Mouse (Mus musculus) CD4-positive, CD25-positive, alpha-beta regulatory T cell (primary cell): ENCODE data around the gene Npr2. TPM values are rescaled to one million over a fixed set of nuclear protein-coding genes. Genes with fewer than 3 reads are reported as not detected.

Experiments
- polyA plus RNA-seq: library from polyadenylated mRNA; unstranded; fragments of 100-300 nt; shearing (Covaris generic); gene quantifications from one replicate; pipeline ENCODE4 v1.2.1, GENCODE M21; 2017

The Npr2 gene
- not detected for polyA plus RNA-seq

GRCm38 (mm10) chr4:43631046-43631955 is at the start of gene Npr2:
Npr2 (plus strand) TSS chr4:43631935.

GRCm38 (mm10) chr4:43584444-43585416 is 47.0 kb upstream of the Npr2 start, which contains the start of gene Msmp:
Msmp (minus strand) TSS chr4:43584494.

DNA sequence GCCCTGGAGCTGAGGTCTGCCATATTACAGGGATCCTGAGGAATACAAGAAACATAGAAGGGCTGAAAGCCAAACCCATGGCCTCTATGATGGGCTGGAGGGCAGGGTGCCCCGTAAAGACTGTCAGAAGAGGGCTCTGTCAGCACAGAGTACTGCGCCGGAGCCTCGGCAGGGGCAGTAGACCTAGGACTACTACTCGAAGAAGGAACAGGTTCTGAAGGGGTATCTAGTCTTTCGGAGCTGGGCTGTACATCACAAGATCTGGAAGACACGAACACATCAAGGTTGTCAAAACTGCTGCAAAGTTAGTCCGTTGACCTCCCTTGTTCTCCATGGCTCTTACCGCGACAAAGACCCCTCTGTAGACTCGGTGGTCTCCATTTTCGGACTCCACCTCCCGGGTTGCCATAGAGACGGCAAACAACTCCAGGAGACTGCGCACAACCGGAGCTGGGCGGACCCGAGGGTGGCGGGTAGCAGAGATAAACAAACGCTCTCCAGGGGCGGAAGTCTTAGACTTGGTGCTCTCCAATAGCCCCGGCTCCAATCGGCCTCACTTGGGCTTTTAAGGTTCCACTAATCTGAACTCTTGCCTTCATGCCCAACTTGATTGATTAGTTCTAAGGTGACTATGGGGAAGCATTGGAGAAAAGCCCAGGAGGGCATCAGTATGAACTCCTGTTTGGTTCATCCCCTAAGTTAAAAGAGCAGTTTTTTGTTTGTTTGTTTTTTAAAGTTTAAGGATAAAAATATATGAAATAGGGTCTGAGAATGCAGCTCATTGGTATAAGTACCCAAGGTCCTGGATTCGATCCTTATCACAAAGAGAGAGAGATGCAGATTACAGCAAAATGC is 21.7 kb downstream of the Npr2 start, which contains the start of gene Spag8:
Gene Spag8 (minus strand): TSS at position 434 of the 855 bp plus-strand sequence.

DNA sequence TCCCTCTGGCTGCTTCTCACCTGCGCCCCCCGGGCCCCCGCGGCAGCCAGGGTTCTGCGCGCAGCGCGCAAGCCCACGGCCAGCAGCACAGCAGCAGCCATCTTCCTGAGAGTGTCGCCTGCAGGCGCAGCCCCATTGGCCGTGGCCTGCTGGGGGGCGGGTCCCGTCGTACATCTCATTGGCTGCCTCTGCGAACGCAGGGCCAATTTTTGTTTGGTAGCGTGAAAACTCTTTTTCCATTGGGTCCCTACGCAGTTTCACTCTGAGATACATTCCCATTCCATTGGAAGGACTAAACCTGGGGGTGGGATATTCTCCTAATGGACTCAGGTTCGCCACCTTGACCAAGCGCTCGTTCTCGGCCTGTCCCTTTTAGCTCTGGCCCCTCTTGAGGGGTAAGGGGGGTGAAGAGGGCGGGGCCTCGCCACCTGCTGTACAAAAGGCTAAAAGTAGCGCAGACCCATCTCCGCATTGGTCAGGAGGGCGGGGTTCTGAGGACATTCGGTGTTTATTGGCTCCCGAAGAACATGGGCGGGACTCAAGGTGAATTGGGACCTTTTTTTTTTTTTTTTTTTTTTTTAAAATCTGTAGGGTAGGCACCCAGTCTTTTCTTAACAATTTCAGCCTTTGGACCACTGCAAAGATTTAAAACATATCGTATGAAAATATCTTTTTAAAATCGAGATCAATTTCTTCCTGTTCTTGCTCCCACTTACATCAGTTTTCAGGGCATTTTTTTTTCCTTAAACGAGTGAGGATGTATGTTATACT is 24.8 kb downstream of the Npr2 start, which contains the start of gene Hint2:
Gene Hint2 (minus strand): TSS at position 128 of the 771 bp plus-strand sequence.

DNA sequence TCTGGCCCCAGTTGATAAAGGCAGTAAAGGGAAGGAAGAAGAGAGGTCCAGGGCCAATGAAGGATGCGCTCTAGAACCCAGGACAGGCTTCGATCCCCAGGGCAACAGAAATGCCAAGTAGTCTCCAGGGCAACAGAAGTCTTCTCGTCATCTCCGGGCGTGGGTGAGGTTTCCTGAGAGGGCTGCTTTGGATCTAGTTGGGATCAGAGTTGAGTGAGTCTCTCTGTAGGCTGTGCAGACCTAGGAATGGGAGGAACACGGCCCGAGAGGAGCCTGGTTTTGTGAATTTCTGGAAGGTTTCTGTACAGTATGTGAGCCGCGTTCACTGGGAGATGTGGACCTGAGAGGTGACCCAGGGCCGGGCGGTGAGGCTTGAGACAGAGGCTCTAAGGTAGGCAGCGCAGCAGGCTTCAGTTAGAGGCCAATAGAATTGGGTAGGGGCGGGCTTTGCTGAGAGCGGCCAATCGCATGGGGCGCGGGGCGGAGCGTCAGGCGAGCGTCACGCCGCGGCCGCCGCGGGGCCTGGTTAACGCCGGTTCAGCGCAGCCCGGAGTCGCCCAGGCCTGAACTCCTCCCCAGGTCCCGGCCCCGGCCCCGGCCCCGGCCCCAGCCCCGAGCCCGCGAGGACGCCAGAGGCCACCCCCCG is 37.2 kb downstream of the Npr2 start, which contains the start of the genes Tmem8b and Fam221b:
Gene Tmem8b (plus strand): TSS at position 190 of the 646 bp plus-strand sequence.
Gene Fam221b (minus strand): TSS at position 364 of the 646 bp plus-strand sequence.

GRCm38 (mm10) chr4:43700707-43701106 is 69.0 kb downstream of the Npr2 start, which contains the start of gene Olfr70:
Olfr70 (minus strand) TSS chr4:43700807.

Other genes starting within 250 kb of the Npr2 start
- 0.08 TPM for gene Rusc2, start 250.0 kb upstream of the Npr2 start, polyA plus RNA-seq
- not detected for gene Fam166b, start 202.8 kb upstream of the Npr2 start, polyA plus RNA-seq
- gene Tesk1, start 190.0 kb upstream of the Npr2 start, polyA plus RNA-seq, result 68.3 TPM
- gene Cd72, start 177.3 kb upstream of the Npr2 start, polyA plus RNA-seq, result 60.0 TPM
- 155 TPM for gene Sit1, start 148.2 kb upstream of the Npr2 start, polyA plus RNA-seq
- 90.4 TPM for gene Ccdc107, start 139.0 kb upstream of the Npr2 start, polyA plus RNA-seq
- gene Arhgef39, start 132.2 kb upstream of the Npr2 start, polyA plus RNA-seq, result 5.7 TPM
- 1.1 TPM for gene Car9, start 125.0 kb upstream of the Npr2 start, polyA plus RNA-seq
- not detected for gene Tpm2, start 108.2 kb upstream of the Npr2 start, polyA plus RNA-seq
- gene Creb3, start 69.6 kb upstream of the Npr2 start, polyA plus RNA-seq, result 82.0 TPM
- gene Tln1, start 69.2 kb upstream of the Npr2 start, polyA plus RNA-seq, result 266 TPM
- 18.0 TPM for gene Rgp1, start 53.2 kb upstream of the Npr2 start, polyA plus RNA-seq
- 51.7 TPM for gene Gba2, start 53.1 kb upstream of the Npr2 start, polyA plus RNA-seq
- gene Msmp, start 47.4 kb upstream of the Npr2 start, polyA plus RNA-seq, result 4.2 TPM
- gene Spag8, start 21.7 kb downstream of the Npr2 start, polyA plus RNA-seq, result 0.39 TPM
- 73.0 TPM for gene Hint2, start 24.5 kb downstream of the Npr2 start, polyA plus RNA-seq
- gene Tmem8b, start 37.0 kb downstream of the Npr2 start, polyA plus RNA-seq, result 2.1 TPM
- gene Fam221b, start 37.2 kb downstream of the Npr2 start, polyA plus RNA-seq, result 1.2 TPM
- gene Olfr70, start 68.9 kb downstream of the Npr2 start, polyA plus RNA-seq, result not detected
- gene Olfr71, start 78.3 kb downstream of the Npr2 start, polyA plus RNA-seq, result not detected
- not detected for gene Hrct1, start 95.3 kb downstream of the Npr2 start, polyA plus RNA-seq
- 0.11 TPM for gene Spaar, start 98.1 kb downstream of the Npr2 start, polyA plus RNA-seq
- gene Olfr159, start 139.1 kb downstream of the Npr2 start, polyA plus RNA-seq, result not detected
- not detected for gene Olfr156, start 192.0 kb downstream of the Npr2 start, polyA plus RNA-seq
- gene Olfr157, start 208.3 kb downstream of the Npr2 start, polyA plus RNA-seq, result 0.10 TPM
- not detected for gene Olfr155, start 219.6 kb downstream of the Npr2 start, polyA plus RNA-seq
- gene Reck, start 243.6 kb downstream of the Npr2 start, polyA plus RNA-seq, result 6.3 TPM